Mouse (Mus musculus) inflammation-experienced regulatory T-cells, adult 16 weeks (primary cell): Measurements from ENCODE around the gene Ankmy1. TPM values are rescaled to one million over a fixed set of nuclear protein-coding genes. Genes with fewer than 3 reads are reported as not detected.

ENCODE experiments used
- polyA plus RNA-seq: library from polyadenylated mRNA; unstranded; fragments of 100-300 nt; shearing (Covaris generic); gene quantifications from one replicate; pipeline ENCODE4 v1.2.1, GENCODE M21; 2017

The Ankmy1 gene
- 1.1 TPM for polyA plus RNA-seq

DNA sequence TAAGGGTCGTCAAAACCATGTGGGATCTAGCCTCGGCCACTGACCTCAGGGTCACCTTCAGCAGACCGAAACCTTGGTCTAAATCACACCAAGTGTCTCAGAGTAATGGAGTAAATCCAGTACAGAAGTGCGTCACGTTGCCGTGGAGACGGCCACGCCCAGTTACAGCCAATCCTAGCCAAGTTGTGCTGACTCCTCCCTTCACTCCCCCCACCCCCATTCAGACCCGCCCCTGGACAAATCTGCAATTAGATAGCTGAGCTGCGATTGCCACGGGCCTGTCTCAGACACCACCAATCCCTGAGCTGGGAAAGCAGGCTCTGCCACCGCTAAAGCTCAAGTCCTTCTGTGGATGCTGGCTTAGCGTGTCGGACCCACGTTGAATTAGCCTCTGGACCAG, at the start of gene Ankmy1:
Gene Ankmy1 (minus strand): TSS at position 121 of the 400 bp plus-strand sequence.

GRCm38 (mm10) chr1:92950607-92951006, 47.9 kb upstream of the Ankmy1 start, which contains the start of gene Gpr35:
TSS of gene Gpr35 (plus strand) at chr1:92950865.

GRCm38 (mm10) chr1:92934182-92934827, 31.6 kb upstream of the Ankmy1 start, which contains the start of gene Capn10:
TSS of gene Capn10 (plus strand) at chr1:92934376.

GRCm38 (mm10) chr1:92910239-92910885, 7.7 kb upstream of the Ankmy1 start, which contains the start of gene Rnpepl1:
TSS of gene Rnpepl1 (plus strand) at chr1:92910783.

DNA sequence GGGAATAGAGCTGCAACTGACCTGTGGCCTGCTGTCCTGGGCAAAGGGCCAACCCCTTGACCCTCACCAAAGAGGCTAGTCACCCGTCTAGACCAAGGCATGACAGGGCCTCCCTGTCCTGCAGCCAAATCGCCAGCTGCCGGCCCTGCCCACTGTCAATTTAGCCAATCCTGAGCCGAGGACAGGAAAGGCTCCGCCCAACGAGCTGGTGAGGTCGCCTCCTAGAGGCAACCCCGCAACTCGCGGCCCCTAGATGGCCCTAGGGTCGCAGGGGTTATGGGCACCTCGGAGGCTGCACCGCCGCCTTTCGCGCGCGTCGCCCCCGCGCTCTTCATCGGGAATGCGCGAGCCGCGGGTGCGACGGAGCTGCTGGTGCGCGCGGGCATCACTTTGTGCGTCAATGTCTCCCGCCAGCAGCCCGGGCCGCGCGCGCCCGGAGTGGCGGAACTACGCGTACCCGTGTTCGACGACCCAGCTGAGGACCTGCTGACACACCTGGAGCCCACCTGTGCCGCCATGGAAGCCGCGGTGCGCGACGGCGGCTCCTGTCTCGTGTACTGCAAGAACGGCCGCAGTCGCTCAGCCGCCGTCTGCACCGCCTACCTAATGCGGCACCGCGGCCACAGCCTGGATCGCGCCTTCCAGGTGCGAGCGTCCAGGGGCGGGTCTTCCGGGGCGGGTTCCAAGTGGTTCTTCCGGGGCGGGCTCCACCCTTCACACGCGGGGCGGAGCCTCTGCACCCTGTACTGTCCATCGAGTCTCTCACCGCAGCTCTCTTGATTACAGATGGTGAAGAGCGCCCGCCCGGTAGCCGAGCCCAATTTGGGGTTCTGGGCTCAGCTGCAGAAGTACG, 4.3 kb upstream of the Ankmy1 start, which contains the start of gene Dusp28:
Gene Dusp28 (plus strand): TSS at position 203 of the 853 bp plus-strand sequence.

DNA sequence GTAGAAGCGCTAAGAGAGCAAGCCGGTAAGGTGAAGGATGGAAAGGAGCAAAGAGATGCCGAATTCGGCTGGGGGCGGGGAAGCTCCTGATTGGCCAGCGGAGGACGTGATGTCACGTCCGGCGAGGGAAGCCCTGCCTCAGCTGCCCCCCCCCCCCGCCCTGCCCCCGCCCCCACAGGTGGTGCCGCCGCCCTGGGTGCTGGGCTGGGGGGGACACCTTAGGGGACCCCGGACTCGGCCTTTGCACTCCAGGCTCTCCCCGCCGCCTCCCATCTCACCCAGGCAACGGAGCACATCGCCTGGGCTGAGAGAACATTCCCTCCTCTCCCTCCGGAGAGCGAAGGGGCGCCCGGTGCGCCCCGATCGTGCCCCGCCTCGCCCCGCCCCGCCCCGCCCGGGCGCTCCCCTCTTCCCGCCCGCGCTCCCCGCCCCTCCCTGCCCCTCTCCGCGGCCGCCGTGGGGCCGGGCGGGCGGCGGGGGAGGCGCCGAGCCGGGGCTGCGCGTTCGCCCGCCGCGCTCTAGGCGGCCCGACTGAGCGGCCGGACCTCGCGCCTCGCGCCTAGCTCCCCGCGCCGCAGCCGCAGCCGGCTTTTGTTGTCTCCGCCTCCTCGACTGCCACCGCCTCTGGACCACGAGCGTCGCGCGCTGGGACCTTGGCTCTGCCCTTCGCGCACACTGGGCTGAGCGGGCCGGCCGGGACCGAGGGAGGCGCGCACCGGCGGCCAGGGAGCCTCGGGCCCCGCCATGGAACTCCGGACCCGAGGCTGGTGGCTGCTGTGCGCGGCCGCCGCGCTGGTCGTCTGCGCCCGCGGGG, 71.3 kb downstream of the Ankmy1 start, which contains the start of gene Gpc1:
Gene Gpc1 (plus strand): TSS at position 458 of the 814 bp plus-strand sequence.

Other genes with a start within 250 kb of the Ankmy1 start
- gene Gpc1, start 71.3 kb downstream of the Ankmy1 start, polyA plus RNA-seq: 1.1 TPM
- gene Dusp28, start 4.1 kb upstream of the Ankmy1 start, polyA plus RNA-seq: 2.9 TPM
- 10.9 TPM for gene Rnpepl1, start 7.9 kb upstream of the Ankmy1 start, polyA plus RNA-seq
- 12.2 TPM for gene Capn10, start 31.5 kb upstream of the Ankmy1 start, polyA plus RNA-seq
- gene Gpr35, start 48.0 kb upstream of the Ankmy1 start, polyA plus RNA-seq: 3.8 TPM
- gene Aqp12, start 103.4 kb upstream of the Ankmy1 start, polyA plus RNA-seq: not detected
- not detected for gene Kif1a, start 199.0 kb upstream of the Ankmy1 start, polyA plus RNA-seq
- gene Agxt, start 232.3 kb upstream of the Ankmy1 start, polyA plus RNA-seq: not detected